Mouse (Mus musculus) small intestine, adult 2 months (tissue): ENCODE results near the gene Il1r1. TPM values are rescaled to one million over a fixed set of nuclear protein-coding genes. Genes with fewer than 3 reads are reported as not detected.

Source experiments
- H3K27ac ChIP-seq: fragments of 200-500 bp; 2 replicates; pipeline ENCODE4 v1.5.1; 2012; ENCODE audit warnings: low read depth, low read length, control low read depth, inconsistent platforms; ENCODE audit not compliant: insufficient read depth
- H3K27me3 ChIP-seq: fragments of 200-500 bp; 2 replicates; pipeline ENCODE4 v1.6.1; 2012; ENCODE audit warnings: mild to moderate bottlenecking, moderate library complexity, low read length, inconsistent platforms; ENCODE audit not compliant: control insufficient read depth, insufficient read depth
- H3K36me3 ChIP-seq: fragments of 200-500 bp; 2 replicates; pipeline ENCODE4 v1.6.1; 2012; ENCODE audit warnings: mild to moderate bottlenecking, low read length, control low read depth, inconsistent platforms; ENCODE audit not compliant: control insufficient read depth, insufficient read depth
- H3K4me1 ChIP-seq: fragments of 200-500 bp; 2 replicates; pipeline ENCODE4 v1.6.1; 2012; ENCODE audit warnings: low read length, inconsistent platforms, mixed read lengths; ENCODE audit not compliant: control insufficient read depth, insufficient read depth, insufficient read length
- H3K4me3 ChIP-seq: fragments of 200-500 bp; 2 replicates; pipeline ENCODE4 v1.5.1; 2012; ENCODE audit warnings: low read depth, mild to moderate bottlenecking, control low read depth, inconsistent platforms, low read length, moderate library complexity
- CTCF ChIP-seq: fragments of 200-500 bp; IDR thresholded peaks from 2 replicates; pipeline ENCODE4 v1.5.1; 2012; ENCODE audit warnings: low read depth, mild to moderate bottlenecking, control low read depth, inconsistent platforms, low read length, moderate library complexity, mixed read lengths; ENCODE audit not compliant: insufficient replicate concordance, insufficient read length; ENCODE audit errors: extremely low read depth
- POLR2A ChIP-seq: fragments of 200-500 bp; IDR thresholded peaks from 2 replicates; pipeline ENCODE4 v1.6.1; 2012; ENCODE audit warnings: low read depth, mild to moderate bottlenecking, control low read depth, inconsistent platforms, low read length, moderate library complexity
- WGBS: fragments of 180-500 bp; shearing (Covaris S2); methylation state at CpG from one replicate; pipeline ENCODE4 v1.1.7; 2018; 5-methylcytosine and 5-hydroxymethylcytosine counted together
- polyA plus RNA-seq: library from polyadenylated mRNA; depleted of rRNA; stranded (reverse); fragments of >200 nt; gene quantifications from 2 replicates; pipeline ENCODE4 v1.2.3, GENCODE M21; 2012

Gene Il1r1
- polyA plus RNA-seq, 1 experiment = 2.8 TPM

DNA sequence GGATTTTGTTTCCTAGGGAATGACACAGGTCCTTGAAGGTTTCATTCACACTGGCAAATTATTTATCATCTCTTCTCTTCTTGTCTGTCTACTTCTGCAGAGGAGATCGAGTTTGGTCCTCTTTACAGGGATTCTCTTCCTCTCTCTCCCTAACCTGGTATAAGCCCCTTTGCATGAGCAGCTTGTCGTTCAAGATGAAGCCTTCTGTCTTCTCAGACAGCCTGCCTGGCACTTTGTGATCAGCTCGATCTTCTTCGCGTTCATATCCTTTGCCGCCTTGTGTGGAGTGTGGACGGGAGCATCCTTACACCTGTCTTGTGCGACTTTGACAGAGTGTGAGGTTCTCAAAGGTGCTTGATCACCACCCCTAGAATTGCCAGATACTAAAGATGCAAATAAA, 105.3 kb downstream of the Il1r1 start:
- H3K4me1 ChIP-seq = no peaks in the 10 kb centered on the region
- no peak overlapping the region for H3K27ac ChIP-seq
- no peak overlapping the region for H3K4me3 ChIP-seq
- no peaks in the 10 kb centered on the region for H3K27me3 ChIP-seq
- no peaks in the 10 kb centered on the region for H3K36me3 ChIP-seq
- TF ChIP-seq CTCF = no peak
- no peak for TF ChIP-seq POLR2A
- 81% methylated on average over 8 of the region's 8 CpGs for WGBS

GRCm38 (mm10) chr1:40339346-40339745, 114.5 kb downstream of the Il1r1 start:
- Histone ChIP-seq H3K27ac (no peak overlapping the region), H3K4me1 (no peaks in the 10 kb centered on the region), H3K4me3 (no peak overlapping the region), H3K36me3 (no peaks in the 10 kb centered on the region), H3K27me3 (no peaks in the 10 kb centered on the region)
- WGBS = 76% methylated on average over 1 of the region's 1 CpGs
- TF ChIP-seq POLR2A (no peak), CTCF (no peak)

DNA sequence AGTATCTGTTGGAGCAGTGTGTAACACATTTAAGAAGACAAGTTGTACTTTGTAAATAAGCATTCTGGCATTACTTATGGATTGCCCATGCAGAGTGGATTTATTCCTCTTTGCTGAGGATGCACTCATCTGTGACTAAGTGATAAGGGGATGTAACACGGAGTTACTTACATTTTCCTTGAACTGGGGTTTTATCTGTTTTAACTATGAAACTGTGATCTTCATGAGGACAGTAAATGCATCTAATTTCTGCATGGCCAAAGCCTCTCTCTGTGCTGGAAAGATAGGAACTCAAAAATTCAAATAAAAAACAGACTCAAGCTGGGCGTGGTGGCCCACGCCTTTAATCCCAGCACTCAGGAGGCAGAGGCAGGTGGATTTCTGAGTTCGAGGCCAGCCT, 115.2 kb downstream of the Il1r1 start:
- Histone ChIP-seq H3K36me3 (no peaks in the 10 kb centered on the region), H3K27ac (no peak overlapping the region), H3K4me1 (no peaks in the 10 kb centered on the region), H3K4me3 (no peak overlapping the region), H3K27me3 (no peaks in the 10 kb centered on the region)
- TF ChIP-seq POLR2A (no peak), CTCF (no peak)
- 87% methylated on average over 4 of the region's 4 CpGs for WGBS

DNA sequence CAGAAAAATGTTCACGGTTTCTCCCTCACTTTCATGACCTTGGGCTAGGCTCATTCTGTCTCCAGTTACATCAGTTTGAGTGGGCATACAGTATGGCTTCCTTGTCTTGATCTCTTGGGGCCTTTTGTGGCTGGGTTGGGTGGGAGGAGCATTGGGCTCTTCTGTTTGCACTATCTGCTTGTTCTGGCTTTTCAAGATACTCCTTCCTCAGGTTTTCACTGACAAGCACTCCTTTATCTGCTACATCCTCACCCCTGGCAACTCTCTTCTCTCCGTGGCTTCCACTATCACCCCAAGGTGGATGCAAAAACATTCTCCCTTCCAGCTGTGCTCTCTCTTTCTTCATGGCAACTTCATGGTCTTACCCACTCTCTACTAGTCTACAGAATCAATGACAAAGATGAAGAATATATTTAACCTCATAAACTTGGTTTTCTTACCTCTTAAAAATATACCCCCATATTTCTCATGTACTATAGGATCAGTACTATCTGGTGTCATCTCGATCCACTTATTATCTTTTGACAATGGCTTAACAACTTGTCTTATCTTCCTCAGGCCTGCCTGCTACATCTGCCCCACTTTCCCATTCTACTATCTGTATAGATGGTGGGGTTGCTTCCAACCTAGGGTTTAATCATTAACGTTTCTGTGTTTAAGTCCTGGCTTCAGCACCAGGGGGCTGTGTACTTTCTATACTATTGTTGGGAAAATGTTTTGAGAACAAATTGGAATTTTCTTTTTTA, 127.5 kb downstream of the Il1r1 start:
- 50% methylated on average over 4 of the region's 4 CpGs for WGBS
- H3K27me3 ChIP-seq = no peaks in the 10 kb centered on the region
- no peak overlapping the region for H3K4me3 ChIP-seq
- no peak overlapping the region for H3K27ac ChIP-seq
- TF ChIP-seq POLR2A (no peak), CTCF (no peak)
- no peaks in the 10 kb centered on the region for H3K36me3 ChIP-seq
- no peaks in the 10 kb centered on the region for H3K4me1 ChIP-seq

GRCm38 (mm10) chr1:40352904-40353286, 128.0 kb downstream of the Il1r1 start:
- no peaks in the 10 kb centered on the region for H3K36me3 ChIP-seq
- no peak overlapping the region for H3K4me3 ChIP-seq
- no peak for TF ChIP-seq POLR2A
- TF ChIP-seq CTCF = no peak
- no peaks in the 10 kb centered on the region for H3K27me3 ChIP-seq
- 69% methylated on average over 2 of the region's 2 CpGs for WGBS
- no peaks in the 10 kb centered on the region for H3K4me1 ChIP-seq
- no peak overlapping the region for H3K27ac ChIP-seq

GRCm38 (mm10) chr1:40354665-40355064, 129.8 kb downstream of the Il1r1 start:
- TF ChIP-seq POLR2A (no peak), CTCF (no peak)
- WGBS = 78% methylated on average over 3 of the region's 3 CpGs
- Histone ChIP-seq H3K36me3 (no peaks in the 10 kb centered on the region), H3K27me3 (no peaks in the 10 kb centered on the region), H3K27ac (no peak overlapping the region), H3K4me3 (no peak overlapping the region), H3K4me1 (no peaks in the 10 kb centered on the region)

DNA sequence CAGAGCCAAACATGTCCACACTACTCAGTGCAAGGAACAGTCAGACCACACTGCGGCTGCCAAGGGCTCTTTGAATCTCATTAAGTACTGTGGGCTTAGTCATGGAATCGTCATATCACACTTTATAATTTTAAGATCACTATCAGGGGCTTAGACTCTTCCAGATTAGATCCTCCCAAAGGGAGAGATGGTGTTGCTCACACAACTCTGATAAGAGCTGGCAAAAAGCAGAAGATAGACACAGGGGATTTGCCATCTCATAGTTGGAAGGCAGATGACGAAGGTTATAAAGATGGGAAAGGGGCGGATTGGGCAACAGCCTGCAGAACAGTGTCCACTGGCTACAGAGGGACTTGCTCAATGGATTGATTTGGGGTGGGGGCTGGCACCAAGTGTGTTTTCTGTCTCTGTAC, 130.6 kb downstream of the Il1r1 start:
- 82% methylated on average over 4 of the region's 4 CpGs for WGBS
- H3K36me3 ChIP-seq = no peaks in the 10 kb centered on the region
- H3K27ac ChIP-seq = no peak overlapping the region
- TF ChIP-seq POLR2A (no peak), CTCF (no peak)
- H3K4me3 ChIP-seq = no peak overlapping the region
- H3K4me1 ChIP-seq = no peaks in the 10 kb centered on the region
- no peaks in the 10 kb centered on the region for H3K27me3 ChIP-seq

DNA sequence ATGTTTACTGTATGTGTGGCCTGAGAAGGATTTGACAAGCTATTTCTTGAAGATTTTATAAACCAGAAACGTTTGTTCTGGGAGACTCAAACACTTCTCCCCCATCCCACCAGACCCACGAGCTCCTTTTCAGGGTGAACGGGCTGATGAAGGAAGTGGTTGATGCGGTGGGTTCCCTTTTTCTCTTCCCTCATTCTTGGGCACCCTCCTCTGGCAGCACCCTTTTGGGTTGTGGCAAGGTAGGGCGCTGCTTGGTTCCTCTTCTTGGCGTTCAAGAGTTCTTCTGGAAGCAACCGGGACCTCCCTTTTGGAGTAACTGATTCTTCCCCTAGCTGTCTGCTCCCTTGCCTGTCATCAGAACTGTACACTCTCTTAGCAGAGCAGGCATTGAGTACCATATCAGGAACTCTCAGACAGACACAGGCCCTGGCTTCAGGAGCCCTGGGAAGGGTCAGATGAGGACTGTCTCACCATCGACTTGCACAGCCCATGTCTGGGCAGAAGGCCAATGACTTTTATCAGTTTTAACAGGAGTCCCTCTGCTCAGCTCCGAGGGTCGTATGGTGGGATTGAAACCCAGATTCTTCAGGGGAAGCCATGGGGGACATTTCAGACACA, 131.1 kb downstream of the Il1r1 start:
- no peak for TF ChIP-seq POLR2A
- TF ChIP-seq CTCF = no peak
- Histone ChIP-seq H3K4me1 (no peaks in the 10 kb centered on the region), H3K36me3 (no peaks in the 10 kb centered on the region), H3K27me3 (no peaks in the 10 kb centered on the region), H3K27ac (no peak overlapping the region), H3K4me3 (no peak overlapping the region)
- 54% methylated on average over 10 of the region's 10 CpGs for WGBS
